Mouse (Mus musculus) lung, embryonic 14.5 days (tissue): ENCODE measurements around the gene Zfp628. TPM values are rescaled to one million over a fixed set of nuclear protein-coding genes. Genes with fewer than 3 reads are reported as not detected.

Source experiments
- ATAC-seq: fragments of 200-750 bp; cut with Nextera tagmentation; 2 replicates; pipeline ENCODE4 v1.8.0; 2017; ENCODE audit warnings: mild to moderate bottlenecking, moderate TSS enrichment, moderate library complexity; ENCODE audit not compliant: insufficient read depth
- DNase-seq: peaks from one replicate; pipeline ENCODE4 v3.0.0-alpha.2; 2015
- H3K27ac ChIP-seq: fragments of 300-500 bp; sonication (generic); 2 replicates; pipeline ENCODE4 v1.5.1; 2014; ENCODE audit warnings: low read depth, mild to moderate bottlenecking, moderate library complexity
- H3K27me3 ChIP-seq: fragments of 300-500 bp; sonication (generic); 2 replicates; pipeline ENCODE4 v1.6.1; 2014; ENCODE audit warnings: low read length, control low read depth; ENCODE audit not compliant: insufficient read depth
- H3K36me3 ChIP-seq: fragments of 300-500 bp; sonication (generic); 2 replicates; pipeline ENCODE4 v1.6.1; 2014; ENCODE audit warnings: control low read depth; ENCODE audit not compliant: insufficient read depth
- H3K4me1 ChIP-seq: fragments of 300-500 bp; sonication (generic); 2 replicates; pipeline ENCODE4 v1.6.1; 2014; ENCODE audit warnings: antibody characterized with exemption, control low read depth; ENCODE audit not compliant: insufficient read depth
- H3K4me2 ChIP-seq: fragments of 300-500 bp; sonication (generic); 2 replicates; pipeline ENCODE4 v1.6.1; 2014; ENCODE audit warnings: mild to moderate bottlenecking
- H3K4me3 ChIP-seq: fragments of 300-500 bp; sonication (generic); 2 replicates; pipeline ENCODE4 v1.5.1; 2014; ENCODE audit warnings: low read depth, low read length
- H3K9ac ChIP-seq: fragments of 300-500 bp; sonication (generic); 2 replicates; pipeline ENCODE4 v1.6.1; 2014
- H3K9me3 ChIP-seq: fragments of 300-500 bp; sonication (generic); 2 replicates; pipeline ENCODE4 v1.6.1; 2016; ENCODE audit warnings: low read depth, low read length, control low read depth
- CTCF ChIP-seq: IDR thresholded peaks from 2 replicates; pipeline ENCODE4 v1.5.1; 2016; ENCODE audit warnings: antibody characterized with exemption, low read depth
- whole genome bisulfite sequencing: fragments of 180-500 bp; shearing (Covaris S2); extraction: QIAGEN DNeasy Blood & Tissue Kit; methylation state at CpG from one replicate; pipeline ENCODE4 v1.1.7; 2014; 5-methylcytosine and 5-hydroxymethylcytosine counted together
- polyA plus RNA-seq: library from polyadenylated mRNA; unstranded; fragments of >200 nt; fragmentation: Nextera tagmentation; extraction: Ambion mirVana; gene quantifications from 2 replicates; pipeline ENCODE4 v1.2.1, GENCODE M21; 2014

The Zfp628 gene
- polyA plus RNA-seq, 1 experiment from 2014 or later: 4.2 TPM

DNA sequence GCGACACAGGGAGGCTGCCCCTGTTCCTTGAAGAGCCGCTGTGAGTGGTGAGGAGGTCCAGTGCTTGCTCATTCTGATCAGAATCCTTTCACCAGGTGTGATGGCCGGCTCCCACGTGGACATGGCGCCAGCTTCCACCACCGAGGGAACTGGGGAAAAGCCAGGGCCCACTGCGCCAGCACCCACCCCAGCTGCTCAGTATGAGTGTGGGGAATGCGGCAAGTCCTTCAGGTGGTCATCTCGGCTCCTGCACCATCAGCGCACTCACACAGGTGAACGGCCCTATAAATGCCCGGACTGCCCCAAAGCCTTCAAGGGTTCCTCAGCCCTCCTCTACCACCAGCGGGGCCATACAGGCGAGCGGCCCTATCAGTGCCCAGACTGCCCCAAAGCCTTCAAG, 3.7 kb downstream of the Zfp628 start:
- TF ChIP-seq CTCF: no peak
- Histone ChIP-seq H3K4me1 (peaks cover 21% of the 10 kb centered on the region), H3K9me3 (no peaks in the 10 kb centered on the region)

DNA sequence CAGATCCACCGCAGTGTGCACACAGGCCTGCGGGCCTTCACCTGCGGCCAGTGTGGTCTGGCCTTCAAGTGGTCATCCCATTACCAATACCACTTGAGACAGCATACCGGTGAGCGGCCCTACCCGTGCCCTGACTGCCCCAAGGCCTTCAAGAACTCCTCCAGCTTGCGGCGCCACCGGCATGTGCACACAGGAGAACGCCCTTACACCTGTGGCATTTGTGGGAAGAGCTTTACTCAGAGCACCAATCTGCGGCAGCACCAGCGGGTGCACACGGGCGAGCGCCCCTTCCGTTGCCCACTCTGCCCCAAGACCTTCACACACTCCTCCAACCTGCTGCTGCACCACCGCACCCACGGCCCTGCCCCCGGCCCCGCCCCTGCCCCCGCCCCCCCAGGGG, 4.1 kb downstream of the Zfp628 start:
- no peak overlapping the region for H3K27ac ChIP-seq
- peaks cover 25% of the 10 kb centered on the region for H3K4me1 ChIP-seq
- no peak overlapping the region for H3K4me2 ChIP-seq
- H3K4me3 ChIP-seq: no peak overlapping the region
- H3K9ac ChIP-seq: no peak overlapping the region
- H3K27me3 ChIP-seq: no peaks in the 10 kb centered on the region
- TF ChIP-seq CTCF: no peak
- DNase-seq (no peak), ATAC-seq (no peak)
- H3K36me3 ChIP-seq: peaks cover 37% of the 10 kb centered on the region
- H3K9me3 ChIP-seq: no peaks in the 10 kb centered on the region
- WGBS: 81% methylated on average over 21 of the region's 21 CpGs

More for the DNA sequence above, 3.7 kb downstream of the Zfp628 start:
- H3K27me3 ChIP-seq: no peaks in the 10 kb centered on the region
- no peak overlapping the region for H3K27ac ChIP-seq
- ATAC-seq (no peak), DNase-seq (no peak)
- H3K4me3 ChIP-seq: no peak overlapping the region
- WGBS: 86% methylated on average over 15 of the region's 15 CpGs
- peaks cover 37% of the 10 kb centered on the region for H3K36me3 ChIP-seq
- no peak overlapping the region for H3K4me2 ChIP-seq
- H3K9ac ChIP-seq: no peak overlapping the region

DNA sequence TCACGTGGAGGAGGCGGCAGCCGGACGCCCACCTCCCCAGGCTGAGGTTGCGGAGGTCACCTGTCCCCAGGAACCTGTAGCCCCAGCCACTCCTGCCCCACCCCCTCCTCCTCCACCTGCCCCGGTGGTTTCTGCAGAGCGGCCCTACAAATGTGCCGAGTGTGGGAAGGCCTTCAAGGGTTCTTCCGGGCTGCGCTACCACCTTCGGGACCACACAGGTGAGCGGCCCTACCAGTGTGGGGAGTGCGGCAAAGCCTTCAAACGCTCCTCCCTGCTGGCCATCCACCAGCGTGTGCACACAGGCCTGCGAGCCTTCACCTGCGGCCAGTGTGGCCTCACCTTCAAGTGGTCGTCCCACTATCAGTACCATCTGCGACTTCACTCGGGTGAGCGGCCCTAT, 5.0 kb downstream of the Zfp628 start:
- no peak for ATAC-seq
- Histone ChIP-seq H3K4me3 (no peak overlapping the region), H3K4me1 (peaks cover 25% of the 10 kb centered on the region), H3K27ac (no peak overlapping the region), H3K27me3 (no peaks in the 10 kb centered on the region), H3K36me3 (peaks cover 37% of the 10 kb centered on the region), H3K9me3 (no peaks in the 10 kb centered on the region), H3K9ac (no peak overlapping the region), H3K4me2 (no peak overlapping the region)
- DNase-seq: no peak
- no peak for TF ChIP-seq CTCF
- 86% methylated on average over 21 of the region's 21 CpGs for WGBS

DNA sequence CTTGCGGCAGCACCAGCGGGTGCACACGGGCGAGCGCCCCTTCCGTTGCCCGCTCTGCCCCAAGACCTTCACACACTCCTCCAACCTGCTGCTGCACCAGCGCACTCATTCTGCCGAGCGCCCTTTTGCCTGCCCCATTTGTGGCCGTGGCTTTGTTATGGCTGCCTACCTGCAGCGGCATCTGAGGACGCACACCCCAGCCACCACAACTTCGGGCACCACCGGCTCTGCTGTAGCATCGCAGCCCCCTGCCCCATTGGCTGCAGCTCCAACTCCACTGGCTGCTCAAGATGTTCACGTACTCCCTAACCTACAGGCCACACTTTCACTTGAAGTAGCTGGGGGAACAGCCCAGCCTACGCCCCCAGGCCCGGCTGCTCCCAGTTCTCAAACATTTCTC, 5.5 kb downstream of the Zfp628 start:
- Histone ChIP-seq H3K4me2 (no peak overlapping the region), H3K9me3 (no peaks in the 10 kb centered on the region), H3K4me1 (peaks cover 31% of the 10 kb centered on the region), H3K4me3 (no peak overlapping the region), H3K27ac (peak overlapping the region; percentile 63), H3K36me3 (peaks cover 37% of the 10 kb centered on the region), H3K9ac (no peak overlapping the region), H3K27me3 (no peaks in the 10 kb centered on the region)
- DNase-seq (no peak), ATAC-seq (no peak)
- no peak for TF ChIP-seq CTCF
- 90% methylated on average over 19 of the region's 19 CpGs for WGBS

DNA sequence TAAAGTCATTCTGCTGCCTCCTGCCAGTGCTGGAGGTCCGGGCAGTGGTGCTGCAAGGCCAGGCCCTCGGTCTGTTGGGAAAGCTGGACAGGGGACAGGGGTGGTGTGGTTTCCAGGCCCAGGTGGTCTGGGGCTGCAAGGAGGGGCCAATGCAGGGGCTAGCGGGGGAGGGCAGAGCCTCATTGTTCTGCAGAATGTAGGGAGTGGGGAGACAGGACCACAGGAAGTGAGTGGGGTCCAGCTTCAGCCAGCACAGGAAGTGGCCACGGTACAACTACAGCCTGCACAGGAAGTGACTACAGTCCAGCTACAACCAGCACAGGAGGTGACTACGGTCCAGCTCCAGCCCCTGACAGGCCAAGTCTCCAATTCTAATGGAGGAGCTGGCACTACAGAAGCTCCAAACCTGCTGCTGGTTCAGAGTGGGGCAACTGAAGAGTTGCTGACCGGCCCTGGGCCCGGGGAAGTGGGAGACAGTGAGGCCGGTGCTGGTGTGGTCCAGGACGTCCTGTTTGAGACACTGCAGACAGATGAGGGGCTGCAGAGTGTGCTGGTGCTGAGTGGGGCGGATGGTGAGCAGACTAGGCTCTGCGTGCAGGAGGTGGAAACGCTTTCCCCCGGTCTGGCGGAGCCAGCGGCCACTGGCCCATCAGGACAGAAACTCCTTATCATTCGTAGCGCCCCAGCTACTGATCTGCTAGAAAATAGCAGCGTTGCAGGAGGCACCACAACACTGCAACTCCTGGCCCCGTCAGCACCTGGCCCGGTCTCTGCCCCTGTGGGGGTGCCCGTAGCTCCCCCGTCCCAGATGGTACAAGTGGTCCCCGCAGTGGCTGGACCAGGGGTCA, 6.2 kb downstream of the Zfp628 start:
- WGBS: 56% methylated on average over 23 of the region's 23 CpGs
- H3K9me3 ChIP-seq: no peaks in the 10 kb centered on the region
- H3K36me3 ChIP-seq: peaks cover 37% of the 10 kb centered on the region
- ATAC-seq: no peak
- H3K9ac ChIP-seq: no peak overlapping the region; the same call in 1 of the 2 replicates
- peaks cover 34% of the 10 kb centered on the region for H3K4me1 ChIP-seq
- no peak for TF ChIP-seq CTCF
- 0 out of 2 replicates have a peak overlapping the region, but pooled peaks have one; percentile 20 for H3K4me2 ChIP-seq
- peak; percentile 46 for DNase-seq
- H3K4me3 ChIP-seq: no peak overlapping the region
- H3K27me3 ChIP-seq: no peaks in the 10 kb centered on the region
- H3K27ac ChIP-seq: peak overlapping the region; percentile 63

DNA sequence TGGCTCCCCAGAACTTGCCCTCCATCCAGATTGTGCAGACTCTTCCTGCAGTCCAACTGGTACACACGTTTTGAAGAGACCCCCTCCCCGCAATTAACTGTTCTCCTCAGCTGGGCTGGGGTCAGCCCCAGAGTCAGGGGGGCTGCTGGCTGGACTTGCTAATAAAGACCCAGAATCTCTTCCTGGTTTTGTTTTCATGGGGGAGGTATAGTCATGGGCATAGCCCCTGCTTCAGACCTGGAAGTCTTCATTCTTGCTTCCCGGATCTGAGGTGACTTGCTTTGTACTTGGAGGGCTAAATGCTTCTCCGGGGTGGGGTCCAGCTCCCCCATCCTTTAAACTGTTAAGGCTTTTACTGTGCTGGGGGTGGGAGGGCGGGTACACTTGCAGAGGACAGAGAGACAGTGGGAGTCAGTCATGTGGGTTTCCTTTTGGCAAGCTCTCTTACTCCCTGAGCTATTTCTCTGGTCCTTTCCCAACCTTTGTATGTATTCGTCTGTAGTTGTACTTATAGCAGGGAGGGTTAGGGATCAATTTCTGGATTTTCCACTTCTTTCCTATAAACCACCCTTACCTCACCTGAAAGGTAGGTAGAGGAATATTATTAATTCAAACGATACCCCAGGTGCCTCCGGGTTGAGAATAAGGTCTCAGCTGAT, 6.9 kb downstream of the Zfp628 start, which contains the start of gene Nat14:
Gene Nat14, plus strand, starts transcription at position 205 of the 659 bp plus-strand sequence.
- DNase-seq: no peak
- ATAC-seq: no peak
- 34% methylated on average over 8 of the region's 8 CpGs for WGBS
- peak within 1 kb of the TSS; percentile 18 for H3K4me3 ChIP-seq
- H3K9me3 ChIP-seq: no peaks in the 10 kb centered on the region
- peaks cover 37% of the 10 kb centered on the region for H3K36me3 ChIP-seq
- H3K4me1 ChIP-seq: peaks cover 32% of the 10 kb centered on the region
- no peak for TF ChIP-seq CTCF
- H3K4me2 ChIP-seq: peak within 1 kb of the TSS; percentile 53
- H3K27ac ChIP-seq: peak within 1 kb of the TSS; percentile 63
- no peak within 1 kb of the TSS; the same call in 1 of the 2 replicates for H3K9ac ChIP-seq
- H3K27me3 ChIP-seq: no peaks in the 10 kb centered on the region

DNA sequence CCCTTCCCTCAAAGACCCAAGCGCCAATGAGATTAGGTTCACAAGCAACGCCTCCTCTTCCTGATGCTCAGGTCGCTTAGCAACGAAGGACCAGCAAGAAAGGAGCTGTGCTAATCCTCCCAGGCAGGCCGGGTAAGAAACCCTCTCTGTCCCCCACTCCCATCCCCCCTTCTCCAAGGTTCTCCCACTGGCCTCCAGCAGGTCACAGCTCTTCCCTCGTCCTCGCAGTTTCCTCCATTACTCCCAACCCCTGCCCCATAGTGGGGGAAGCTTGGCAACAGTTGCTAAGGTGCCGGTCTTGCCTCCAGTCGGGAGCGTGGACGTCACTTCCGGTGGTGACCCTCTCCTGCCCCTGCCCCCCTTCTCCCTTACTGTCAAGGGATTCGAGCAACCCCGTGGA, 7.5 kb downstream of the Zfp628 start:
- H3K27ac ChIP-seq: no peak overlapping the region
- peak overlapping the region; percentile 53 for H3K4me2 ChIP-seq
- peak overlapping the region; percentile 18 for H3K4me3 ChIP-seq
- ATAC-seq (peak; percentile 3; the same call in 1 of the 2 replicates), DNase-seq (peak; percentile 82)
- peaks cover 36% of the 10 kb centered on the region for H3K36me3 ChIP-seq
- no peak overlapping the region for H3K9ac ChIP-seq
- no peaks in the 10 kb centered on the region for H3K9me3 ChIP-seq
- TF ChIP-seq CTCF: no peak
- no peaks in the 10 kb centered on the region for H3K27me3 ChIP-seq
- under 1% methylated on average over 14 of the region's 14 CpGs for WGBS
- peaks cover 32% of the 10 kb centered on the region for H3K4me1 ChIP-seq
